Mouse (Mus musculus) C2C12 (cell line): ENCODE results near the gene Gdpgp1.

ENCODE experiments used
- CTCF ChIP-seq: IDR thresholded peaks from one replicate; pipeline ENCODE4 v1.5.1; 2011; ENCODE audit not compliant: control insufficient read depth, insufficient read depth, insufficient read length
- MAX ChIP-seq: IDR thresholded peaks from one replicate; pipeline ENCODE4 v1.6.1; 2011; ENCODE audit warnings: mild to moderate bottlenecking, control low read depth
- MYOD1 ChIP-seq: IDR thresholded peaks from one replicate; pipeline ENCODE4 v1.6.1; 2011; ENCODE audit warnings: low read depth; ENCODE audit not compliant: control insufficient read depth, insufficient read length
- MYOG ChIP-seq: IDR thresholded peaks from one replicate; pipeline ENCODE4 v1.6.1; 2011; ENCODE audit not compliant: control insufficient read depth, insufficient read length; ENCODE audit errors: extremely low read depth
- USF1 ChIP-seq: IDR thresholded peaks from one replicate; pipeline ENCODE4 v1.6.1; 2011; ENCODE audit warnings: low read depth, mild to moderate bottlenecking, control low read depth, moderate library complexity

- TF ChIP-seq MYOG (no peak), CTCF (no peak), USF1 (no peak), MAX (no peak), MYOD1 (no peak)
Measured at GRCm38 (mm10) chr7:80231971-80232488, 635 bp upstream of the Gdpgp1 start.
